Mouse (Mus musculus) lung, postnatal 0 days (tissue): ENCODE results near the gene Pradc1.

Experiments
- CTCF ChIP-seq: IDR thresholded peaks from 2 replicates; pipeline ENCODE4 v1.5.1; 2016; ENCODE audit warnings: antibody characterized with exemption, mild to moderate bottlenecking
- EP300 ChIP-seq: IDR thresholded peaks from 2 replicates; pipeline ENCODE4 v1.6.1; 2016; ENCODE audit warnings: antibody characterized with exemption, mild to moderate bottlenecking, control low read depth

- no peak for TF ChIP-seq CTCF
- no peak for TF ChIP-seq EP300
Measured at GRCm38 (mm10) chr6:85403039-85403438, 48.7 kb downstream of the Pradc1 start.
